Mouse (Mus musculus): ENCODE measurements around the gene Gm10300.
A peak's percentile ranks its signal among the peaks of the same experiment; 100 is the strongest.

Gm10300 gene

DNA sequence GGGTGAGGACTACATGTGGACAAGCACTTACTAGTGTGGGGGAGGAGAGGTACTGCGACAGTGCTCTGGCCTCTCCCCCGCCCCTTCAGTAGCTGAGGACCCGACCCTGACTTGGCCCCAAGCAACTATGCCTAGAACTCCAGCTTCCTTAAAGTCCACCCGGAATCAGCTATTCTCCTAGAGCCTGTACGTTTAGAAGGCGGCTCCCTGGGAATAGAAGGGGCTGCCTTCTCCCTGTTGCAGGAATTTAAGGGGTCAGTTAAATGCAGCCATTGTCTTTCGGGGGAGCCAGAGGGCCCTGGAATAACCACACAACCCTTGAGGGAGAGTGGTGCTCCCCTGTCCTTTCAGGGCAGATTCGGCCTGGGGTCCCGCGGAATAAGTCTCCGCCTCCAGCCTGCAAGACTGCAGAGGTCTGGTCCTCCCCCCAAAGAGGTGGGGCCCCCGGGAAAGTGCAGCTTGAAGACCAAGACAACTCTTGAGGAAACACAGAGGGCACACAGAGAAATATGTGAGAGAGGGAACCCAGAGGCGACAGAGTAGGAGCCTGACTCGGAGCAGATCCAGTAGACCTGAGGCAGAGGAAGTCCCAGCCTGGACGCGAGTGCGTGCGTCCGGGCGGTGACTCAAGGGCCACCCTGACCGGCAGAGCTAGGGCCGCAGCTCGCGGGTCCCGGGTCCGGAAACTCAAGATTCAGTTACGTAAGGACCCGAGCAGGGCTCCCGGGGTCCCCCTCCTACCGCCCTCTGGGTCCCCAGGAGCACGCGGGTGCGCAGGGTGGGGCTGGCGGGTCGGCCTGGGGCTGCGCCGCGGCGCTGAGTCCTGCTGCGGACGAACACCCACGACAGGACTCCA lies at the start of gene Gm10300:
Gm10300 (plus strand) TSS at position 621 of the 856 bp plus-strand sequence.
- peak; percentile 98 for DNase-seq

DNA sequence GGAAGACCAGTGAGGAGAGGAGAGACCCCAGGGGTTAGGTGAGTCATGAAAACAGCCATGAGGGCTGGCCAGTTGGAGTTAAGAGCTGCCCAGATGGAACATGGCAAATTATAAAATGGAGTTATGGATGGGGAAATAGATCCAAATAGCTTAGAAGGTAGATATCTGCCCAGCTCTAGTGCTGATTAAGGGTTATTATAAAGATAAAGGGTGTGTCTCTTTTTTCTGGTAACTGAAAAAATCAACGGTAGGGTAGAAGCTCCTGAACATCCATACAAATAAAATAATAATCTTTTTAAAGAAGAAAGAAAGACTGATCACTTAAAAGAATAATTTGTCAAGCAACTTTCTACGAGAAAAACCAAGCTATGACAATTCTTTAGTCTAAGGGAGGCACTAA lies 49.2 kb upstream of the Gm10300 start:
- no peak for DNase-seq

DNA sequence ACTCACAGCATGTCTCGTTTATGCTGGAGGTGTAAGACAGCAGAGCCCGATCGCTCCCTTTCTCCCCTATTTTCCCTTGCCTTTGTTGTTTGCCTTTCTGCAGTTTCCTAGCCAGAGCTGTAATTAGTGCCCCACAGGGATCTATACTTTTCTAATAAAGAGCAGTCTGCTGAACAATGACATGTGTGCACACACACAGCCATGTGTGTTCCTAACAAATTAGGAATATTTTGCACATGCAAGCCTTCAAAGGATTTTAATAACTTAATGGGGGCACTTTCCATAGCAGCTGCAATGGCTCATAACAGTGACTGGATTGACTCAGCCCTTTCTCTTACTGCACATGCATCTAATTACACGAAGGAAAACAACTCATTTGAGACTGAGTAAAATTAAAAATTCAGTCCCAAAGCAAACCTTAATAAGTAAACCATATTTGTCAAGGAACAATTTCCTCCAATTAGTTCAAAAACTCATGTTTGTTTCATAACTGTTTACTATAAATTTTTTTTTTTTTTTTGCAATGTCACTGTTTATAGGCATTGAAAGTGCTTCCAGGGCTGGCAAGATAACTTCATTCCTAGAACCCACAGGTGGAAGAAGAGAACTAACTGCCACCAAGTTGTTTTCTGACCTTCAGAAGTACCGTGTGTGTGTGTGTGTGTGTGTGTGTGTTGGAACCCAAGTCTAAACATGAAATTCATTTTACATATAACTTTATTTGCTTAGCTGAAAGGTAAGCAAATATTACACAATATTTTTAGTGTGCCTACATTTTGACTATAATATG lies 48.6 kb upstream of the Gm10300 start:
- no peak for DNase-seq

DNA sequence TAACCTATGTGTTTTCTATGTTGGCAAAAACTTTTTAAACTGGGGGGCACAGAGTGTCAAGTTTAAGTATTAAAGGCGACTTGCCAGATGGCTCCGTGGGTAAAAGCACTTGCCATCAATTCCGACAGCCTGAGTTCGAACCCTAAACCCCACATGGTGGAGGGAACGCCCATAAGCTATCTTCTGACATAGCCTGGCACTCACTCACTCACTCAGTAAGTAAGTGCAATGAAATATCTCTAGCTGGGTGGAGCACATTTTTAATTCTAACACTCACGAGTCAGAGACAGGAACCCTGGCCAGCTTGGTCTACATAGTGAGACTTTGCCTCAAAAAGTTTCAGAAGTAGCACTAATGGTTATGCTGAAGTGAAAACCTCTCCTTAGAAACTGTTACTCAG lies 47.3 kb upstream of the Gm10300 start:
- no peak for DNase-seq

DNA sequence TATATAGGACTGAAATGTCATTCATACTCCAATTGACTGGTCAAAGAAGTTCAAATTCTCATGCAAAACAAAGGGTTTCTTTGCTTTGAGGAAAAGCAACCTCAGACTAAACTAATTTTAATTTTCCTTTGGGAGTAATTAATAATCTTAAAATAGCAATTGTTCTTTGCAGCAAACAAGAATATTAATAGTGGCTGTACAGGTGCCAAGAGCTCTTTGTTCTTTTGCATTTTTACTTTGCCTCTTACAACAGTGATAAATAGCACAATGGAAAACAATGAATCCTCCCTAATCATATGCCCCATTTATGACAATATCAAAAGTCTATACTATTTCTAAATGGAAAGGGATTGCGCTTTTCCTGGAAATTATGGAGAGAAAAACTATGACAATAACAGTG lies 46.7 kb upstream of the Gm10300 start:
- no peak for DNase-seq

DNA sequence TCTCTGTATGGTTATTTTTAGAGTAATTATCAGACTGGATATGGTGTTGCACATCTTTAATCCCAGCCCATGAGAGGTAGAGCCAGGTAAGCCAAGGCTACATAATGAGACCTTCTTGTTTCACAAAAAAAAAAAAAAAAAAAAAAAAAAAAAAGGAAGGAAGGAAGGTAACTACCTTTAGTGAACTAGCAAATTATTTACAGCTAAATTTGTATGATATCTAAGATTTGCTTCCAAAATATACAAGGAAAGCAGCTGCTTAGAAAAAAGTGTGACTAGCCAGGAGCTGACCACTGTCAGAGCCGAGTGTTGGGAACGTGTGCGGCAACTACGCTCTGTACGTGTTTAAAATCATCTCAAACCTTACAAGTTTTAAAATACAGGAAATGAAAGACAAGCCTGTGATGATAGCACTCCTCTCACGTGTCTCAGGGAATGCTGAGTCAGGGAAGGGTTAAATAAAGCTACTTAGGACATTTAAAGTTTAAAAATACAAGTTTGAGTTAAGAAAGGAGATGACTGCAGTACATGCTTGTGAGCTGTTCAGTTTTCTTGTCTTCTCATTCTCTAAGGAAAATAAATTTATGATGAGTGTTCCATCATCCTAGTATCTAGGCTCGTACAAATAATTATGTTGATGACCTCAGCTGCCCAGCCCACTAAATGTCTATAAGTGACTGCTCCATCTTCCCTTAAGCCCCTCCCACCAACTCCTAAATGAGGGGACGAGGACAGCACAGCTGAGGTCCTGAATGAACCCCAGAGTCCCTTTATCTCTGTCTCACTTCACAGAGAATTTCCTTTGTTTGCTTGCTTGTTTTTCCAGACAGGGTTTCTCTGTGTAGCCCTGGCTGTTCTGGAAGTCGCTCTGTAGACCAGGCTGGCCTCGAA lies 44.4 kb upstream of the Gm10300 start:
- no peak for DNase-seq

DNA sequence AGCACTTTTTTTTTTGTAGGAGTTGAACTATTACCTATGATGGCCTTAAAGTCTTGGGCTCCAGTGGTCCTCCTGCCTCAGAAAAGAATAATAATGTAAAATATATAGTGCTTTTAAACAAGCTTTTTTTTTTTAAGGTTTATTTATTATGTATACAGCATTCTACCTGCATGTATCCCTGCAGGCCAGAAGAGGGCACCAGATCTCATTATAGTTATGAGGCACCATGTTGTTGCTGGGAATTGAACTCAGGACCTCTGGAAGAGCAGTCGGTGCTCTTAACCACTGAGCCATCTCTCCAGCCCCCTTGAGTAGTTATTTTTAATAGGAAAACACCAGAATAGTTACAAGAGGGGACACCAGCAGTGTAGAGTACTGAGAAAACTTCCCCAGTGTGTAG lies 41.3 kb upstream of the Gm10300 start:
- DNase-seq = no peak

DNA sequence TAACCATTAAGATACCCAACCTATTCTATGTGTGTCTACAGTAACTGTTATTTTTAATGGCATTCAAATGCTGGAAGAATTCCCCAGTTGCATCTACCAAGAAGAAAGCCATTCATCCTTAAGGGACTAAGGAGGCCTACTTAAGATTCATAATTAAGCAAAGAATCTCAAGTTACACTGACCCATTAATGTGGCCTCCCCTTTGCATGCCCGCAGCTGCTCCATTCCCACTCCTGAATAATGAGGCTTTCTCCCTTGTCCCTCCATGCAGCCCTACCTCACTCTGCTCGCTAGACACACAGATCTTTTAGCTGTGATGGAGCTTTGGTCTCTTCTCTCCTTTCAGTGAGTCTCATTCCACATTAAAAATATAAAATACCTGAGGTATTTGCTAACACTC lies 40.3 kb upstream of the Gm10300 start:
- DNase-seq = no peak

DNA sequence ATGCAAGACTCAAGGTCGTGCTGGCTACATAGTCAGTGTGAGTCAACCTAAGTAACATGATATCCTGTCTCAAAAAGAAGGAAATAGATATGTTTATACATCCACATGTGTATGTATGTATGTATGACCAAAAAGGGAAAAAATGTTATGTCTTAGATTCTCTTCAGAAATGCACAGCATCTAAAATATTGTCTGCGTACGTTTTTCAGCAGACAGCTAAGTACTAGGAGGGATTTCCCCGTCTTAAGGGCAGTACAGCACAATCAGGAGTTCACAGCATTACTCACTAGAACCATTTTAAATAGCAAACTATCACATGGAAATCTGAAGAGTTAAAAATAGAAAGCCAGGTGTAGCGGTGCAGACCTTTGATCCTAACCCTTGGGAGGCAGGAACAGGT lies 37.4 kb upstream of the Gm10300 start:
- peak; percentile 12 for DNase-seq

DNA sequence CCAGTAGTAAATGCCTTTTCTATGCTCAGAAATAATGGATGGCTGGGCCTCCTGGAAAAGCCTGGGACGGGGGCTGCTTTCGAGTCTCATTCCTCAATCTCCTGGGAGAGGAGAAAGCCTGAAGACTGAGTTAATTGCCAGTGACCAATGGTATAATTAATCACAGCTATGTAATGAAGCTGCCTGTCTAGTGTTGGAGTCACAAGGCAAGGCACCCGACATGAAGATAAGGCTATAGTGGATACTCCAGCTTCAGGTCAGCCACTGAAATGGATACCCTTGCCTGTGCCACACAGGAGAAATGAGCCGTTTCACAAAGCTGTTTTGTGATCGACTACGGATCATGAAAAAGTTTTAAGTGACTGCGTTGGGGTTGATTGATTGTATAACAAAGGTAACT lies 36.5 kb upstream of the Gm10300 start:
- peak; percentile 91 for DNase-seq

DNA sequence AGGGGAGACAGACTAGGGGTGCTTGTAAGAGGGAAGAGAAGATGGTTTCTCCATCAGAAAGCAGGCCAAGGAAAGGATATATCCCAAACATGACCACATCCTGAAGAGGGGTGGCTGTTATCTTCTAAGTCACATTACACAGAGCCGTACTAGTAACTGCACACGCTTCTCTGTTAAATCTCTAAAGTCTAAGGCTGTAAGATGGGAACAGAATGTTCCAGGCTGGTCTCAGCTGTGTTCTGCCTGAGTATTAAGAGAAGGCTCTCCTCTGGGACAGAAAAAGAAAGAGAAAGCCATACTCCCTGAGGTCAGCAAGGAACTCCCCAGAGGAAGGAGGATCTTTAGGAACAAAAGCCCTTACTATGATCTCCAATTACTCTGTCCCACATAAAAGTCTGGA lies 35.7 kb upstream of the Gm10300 start:
- DNase-seq = peak; percentile 97

DNA sequence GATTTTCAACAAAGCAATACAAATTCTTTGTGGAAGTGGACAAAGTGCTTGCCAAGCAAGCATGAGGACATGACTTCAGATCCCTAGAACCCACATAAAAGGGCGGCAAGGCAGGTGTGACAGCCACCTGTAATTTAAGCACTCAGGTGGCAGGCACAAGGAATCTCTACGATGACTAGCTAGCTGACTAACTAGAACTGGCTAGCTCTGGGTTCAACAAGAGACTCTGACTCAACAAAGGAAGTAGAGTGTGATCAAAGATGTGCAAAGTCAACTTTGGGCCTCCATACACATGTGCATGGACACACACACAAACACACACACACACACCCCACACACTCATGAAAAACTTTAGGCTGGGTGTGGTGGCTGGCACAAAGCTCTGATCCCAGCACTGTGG lies 35.0 kb upstream of the Gm10300 start:
- DNase-seq = peak; percentile 85

DNA sequence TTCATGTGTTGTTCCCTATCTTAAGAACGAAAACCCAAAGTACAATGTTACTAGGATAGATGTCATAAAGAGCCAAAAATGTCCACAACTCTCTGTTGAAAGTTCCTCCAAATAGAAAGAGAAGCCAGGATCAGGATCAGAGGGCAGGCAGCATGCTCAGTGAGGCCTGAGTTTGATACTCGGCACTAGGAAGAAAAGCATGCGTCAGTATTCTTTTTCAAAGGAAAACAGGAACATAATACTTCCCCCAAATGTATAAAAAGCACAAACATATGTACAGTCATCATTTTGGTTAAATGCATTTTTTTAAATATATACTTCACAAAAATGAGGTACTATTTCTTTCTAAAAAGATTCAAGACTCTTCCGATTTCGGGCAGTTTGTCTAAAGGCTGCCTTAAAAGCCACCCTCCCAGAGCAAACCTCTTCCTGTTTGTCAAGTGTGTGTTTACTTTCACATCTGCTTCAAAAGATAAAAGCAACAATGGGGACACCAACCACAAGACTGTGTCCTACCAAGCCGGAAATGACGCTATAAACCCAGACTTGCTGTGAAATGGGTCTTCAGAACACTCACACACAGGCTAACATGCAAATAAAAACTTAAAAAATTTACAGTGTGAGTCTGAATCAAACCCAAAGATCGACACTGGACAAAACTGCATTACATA lies 34.4 kb upstream of the Gm10300 start:
- peak; percentile 96 for DNase-seq

DNA sequence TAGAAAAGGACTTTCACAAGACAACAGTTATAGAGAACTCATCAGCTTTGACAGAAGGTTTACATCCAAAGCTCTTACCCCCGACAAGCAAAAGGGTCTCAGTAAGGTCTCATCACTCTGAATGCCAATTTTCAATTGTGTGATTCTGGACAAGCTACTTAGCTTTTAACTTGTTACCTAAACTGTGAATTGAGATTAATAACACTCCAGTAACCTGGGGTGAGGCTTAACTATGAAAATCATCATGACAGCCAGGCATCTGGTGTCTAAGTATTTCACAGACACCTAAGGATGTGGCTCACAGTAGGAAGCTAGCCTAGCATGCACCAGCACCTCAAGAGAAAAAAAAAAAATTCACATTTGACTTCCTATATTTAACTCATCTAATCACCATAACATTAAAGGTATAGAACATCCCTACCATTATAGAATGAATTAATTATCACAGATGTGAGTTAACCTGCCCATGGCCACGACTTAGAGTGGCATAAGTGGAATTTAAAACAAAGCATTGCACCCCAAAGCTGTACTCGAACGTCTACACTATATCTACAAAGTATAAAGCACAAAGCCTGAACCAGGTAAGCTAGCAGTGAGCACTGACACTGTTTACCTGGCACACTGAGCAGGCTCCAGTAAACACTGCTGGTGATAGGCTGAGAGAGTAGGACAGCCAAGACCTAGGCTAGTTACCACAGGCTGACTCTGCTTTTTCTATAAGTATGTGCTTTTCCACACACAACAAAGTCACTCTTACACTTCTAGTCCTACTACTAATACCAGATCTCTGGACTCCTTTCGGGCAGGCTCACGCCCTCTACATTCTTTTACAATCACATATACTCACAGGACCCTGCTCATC lies 32.8 kb upstream of the Gm10300 start:
- peak; percentile 68 for DNase-seq

DNA sequence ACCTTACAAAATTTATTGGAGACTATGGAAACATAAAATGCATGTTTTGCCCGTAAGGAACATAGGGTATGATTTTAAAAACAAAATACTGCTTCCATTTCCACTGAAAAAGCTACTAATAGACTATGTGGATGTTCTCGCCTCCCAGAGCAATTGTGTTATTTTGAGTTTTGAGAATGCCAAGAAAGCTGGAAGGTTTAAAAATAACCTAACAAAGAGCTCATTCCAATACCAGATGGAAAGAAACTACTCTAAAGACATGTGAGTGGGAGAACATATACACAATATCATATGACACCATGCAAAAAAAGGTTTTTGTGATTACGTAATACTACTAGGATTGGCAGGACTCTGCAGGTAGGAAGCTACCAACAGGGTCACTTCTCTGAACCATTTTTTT lies 30.8 kb upstream of the Gm10300 start:
- DNase-seq = no peak

DNA sequence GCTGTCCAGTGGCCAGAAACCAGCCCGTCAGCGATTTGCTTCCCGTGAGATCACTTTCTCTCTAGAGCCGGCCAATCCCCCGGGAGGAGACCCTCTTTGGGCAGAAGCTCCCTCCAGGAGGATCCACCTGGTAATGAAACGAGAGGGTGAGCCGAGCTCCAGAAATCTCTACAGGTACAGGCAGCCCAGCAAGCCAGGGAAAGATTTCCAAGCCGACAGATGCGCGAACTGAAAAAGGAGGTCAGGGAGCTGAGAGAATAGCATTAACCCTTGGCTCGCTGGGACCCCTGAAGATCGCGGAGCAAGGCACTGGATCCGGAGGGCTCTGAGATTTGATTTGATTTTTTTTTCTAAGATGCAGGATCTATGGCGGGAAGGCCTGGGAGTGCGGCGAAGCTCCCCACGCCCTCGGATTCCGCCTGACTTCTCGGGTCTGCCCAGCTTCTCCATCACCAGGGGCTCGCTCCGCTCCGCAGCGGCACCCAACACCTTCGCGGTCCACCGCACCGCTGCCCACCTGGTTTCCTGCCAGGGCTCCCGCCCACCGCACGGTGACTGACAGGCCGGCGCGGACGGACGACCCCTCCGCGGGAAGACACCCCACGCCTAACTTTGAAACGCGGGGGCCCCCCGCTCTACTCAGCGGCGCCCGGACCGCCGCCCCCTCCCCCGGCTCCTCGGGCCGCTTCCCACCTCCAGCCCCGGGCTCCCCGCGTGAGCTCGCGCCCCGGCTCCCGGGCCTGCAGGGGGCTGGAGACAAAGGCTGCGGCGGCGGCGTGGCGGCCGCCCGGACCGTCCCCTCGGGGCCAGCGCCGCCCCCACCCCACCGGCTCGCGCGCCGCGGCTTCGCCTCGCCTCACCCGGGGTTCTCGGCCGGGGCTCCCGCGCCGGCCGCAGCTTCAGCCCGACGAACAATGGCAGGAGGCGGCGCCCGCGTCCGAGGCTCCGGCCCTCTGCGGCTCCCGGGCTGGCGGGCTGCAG lies 26.2 kb upstream of the Gm10300 start:
- DNase-seq = peak; percentile 95

DNA sequence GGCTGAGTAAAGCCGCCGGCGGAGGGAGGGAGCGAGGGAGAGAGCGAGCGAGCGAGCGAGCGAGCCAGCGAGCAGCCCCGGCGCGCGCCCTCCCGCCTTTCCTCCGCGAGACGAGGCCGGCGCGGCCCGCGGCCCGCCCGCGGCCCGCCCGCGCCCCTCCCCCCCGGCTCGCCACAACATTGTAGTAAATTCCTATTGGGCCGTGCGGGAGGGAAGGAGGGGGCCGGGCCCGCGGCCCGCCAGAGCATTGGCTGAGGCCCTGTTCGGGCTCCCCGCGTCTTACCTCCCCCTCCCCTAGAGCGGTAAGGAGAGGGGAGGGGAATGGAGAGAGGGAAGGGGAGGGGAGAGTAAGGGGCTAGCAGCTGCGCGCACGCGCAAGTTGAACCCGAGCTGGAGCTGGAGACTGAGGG lies 25.5 kb upstream of the Gm10300 start:
- DNase-seq = peak; percentile 100

DNA sequence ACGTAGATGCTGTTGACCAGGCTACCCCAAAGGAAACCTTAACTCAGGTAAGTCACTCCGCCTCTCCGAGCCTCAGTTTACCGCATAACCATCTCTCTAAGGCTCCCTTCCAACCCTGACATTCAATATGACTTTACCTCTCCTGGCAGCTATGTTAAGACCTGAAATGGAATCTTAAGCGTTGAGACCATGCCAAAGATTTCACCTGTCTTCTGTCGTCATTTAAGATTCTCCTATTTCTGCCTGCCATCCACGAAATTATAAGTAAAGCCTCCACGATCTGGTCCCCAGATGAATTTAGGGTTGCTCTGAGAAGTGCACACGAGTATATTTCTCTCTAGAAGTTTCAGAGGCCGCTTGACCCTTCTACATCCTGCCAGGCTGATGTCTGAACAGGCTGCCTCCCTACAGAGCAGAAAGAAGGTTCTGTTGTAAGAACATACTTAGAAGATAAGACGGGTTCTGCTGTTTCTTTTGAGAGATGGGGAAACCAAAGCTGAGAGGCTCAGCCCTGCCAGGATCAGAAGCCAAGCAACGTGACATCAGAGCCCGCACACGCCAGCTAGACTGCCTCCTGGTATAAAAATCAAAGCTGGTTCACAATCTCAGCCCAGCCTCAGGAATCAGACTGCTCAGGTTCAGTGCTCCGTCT lies 24.8 kb upstream of the Gm10300 start:
- DNase-seq = peak; percentile 93
